In the genomic region with DNA sequence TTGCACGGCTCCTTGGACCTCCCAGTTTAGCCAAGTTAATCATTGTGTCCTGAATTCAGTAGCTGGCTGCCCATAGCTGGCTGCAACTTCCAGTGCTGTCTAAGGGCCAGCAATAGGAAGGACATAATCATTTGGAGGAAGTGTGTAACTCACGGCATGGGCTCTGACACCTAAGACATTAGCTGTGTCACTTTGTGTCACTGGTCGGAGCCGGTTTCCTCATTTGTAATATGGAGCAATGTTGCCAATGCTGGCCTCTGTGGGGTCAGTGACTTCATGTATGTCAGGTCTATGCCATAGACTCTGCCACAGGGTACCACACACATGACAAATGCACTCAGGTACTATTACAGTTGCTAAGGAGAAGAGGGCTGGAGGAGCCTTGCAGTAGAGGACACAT, we compare ENCODE assay signal across 10 mouse cellular contexts. TPM values are rescaled to one million over a fixed set of nuclear protein-coding genes. Genes with fewer than 3 reads are reported as not detected.
DNase-seq lines count a peak whose midpoint lies in the region; ATAC-seq and TF ChIP-seq lines count a peak whose summit lies in the region.
"Had no signal": no experiment of that assay in that cellular context is flagged by ENCODE, and none has a peak within 500 bp of the region (broad histone marks: within the 10 kb centered on the region; RNA-seq: fewer than 3 reads in every experiment).

No protein-coding gene starts in this region.

- no peak overlapping the region for H3K27ac ChIP-seq in heart, embryonic 11.5 days (ENCODE audit: low read depth, low read length)
- H3K27ac ChIP-seq in ES-Bruce4 (ENCODE audit: insufficient read depth, low read length), result no peak overlapping the region
- H3K27ac ChIP-seq in hindbrain, embryonic 10.5 days, result no peak overlapping the region

- WGBS in heart, embryonic 11.5 days (ENCODE audit: insufficient replicate concordance), result 89% methylated on average over 4 of the region's 4 CpGs
- WGBS in hindbrain, embryonic 10.5 days, result 93% methylated on average over 4 of the region's 4 CpGs

- peaks cover 19% of the 10 kb centered on the region for H3K4me1 ChIP-seq in heart, embryonic 11.5 days (ENCODE audit: control insufficient read depth, insufficient read depth, low read length)
- H3K4me1 ChIP-seq in ES-Bruce4 (ENCODE audit: control insufficient read depth, insufficient read depth, low read length), result no peaks in the 10 kb centered on the region
- H3K4me1 ChIP-seq in hindbrain, embryonic 10.5 days (replicated peaks), result peaks cover 47% of the 10 kb centered on the region
- H3K4me1 ChIP-seq in megakaryocyte, embryonic 14.5 days, result peaks cover 53% of the 10 kb centered on the region

- H3K4me3 ChIP-seq in heart, embryonic 11.5 days (ENCODE audit: low read depth, low read length), result no peak overlapping the region
- H3K4me3 ChIP-seq in ES-Bruce4 (ENCODE audit: low read depth, low read length), result peak overlapping the region; percentile 89
- H3K4me3 ChIP-seq in hindbrain, embryonic 10.5 days, result peak overlapping the region; percentile 98
- peak overlapping the region; percentile 99 for H3K4me3 ChIP-seq in megakaryocyte, embryonic 14.5 days (replicated peaks)

- DNase-seq in heart, adult 18-20 months, result no peak
- no peak for DNase-seq in hindbrain, embryonic 10.5 days (ENCODE audit: low spot score)
- DNase-seq in thymus, postnatal 36 days, result no peak
- no peak for DNase-seq in cerebellum, postnatal 25 days
- no peak for DNase-seq in retina, postnatal 1 day
- DNase-seq: cerebellum, postnatal 36 days had no signal

- TF ChIP-seq EP300 in ES-Bruce4 (IDR thresholded peaks at IDR 0.05; ENCODE audit: insufficient read depth, low read depth, low read length), result no peak

- H3K4me2 ChIP-seq in heart, embryonic 11.5 days, result no peak overlapping the region; the same call in 1 of the 2 replicates

- peaks cover 16% of the 10 kb centered on the region for H3K36me3 ChIP-seq in heart, embryonic 11.5 days (ENCODE audit: control insufficient read depth, insufficient read depth, low read length)
- peaks cover 34% of the 10 kb centered on the region for H3K36me3 ChIP-seq in ES-Bruce4 (ENCODE audit: control insufficient read depth, insufficient read depth, low read length, poor library complexity, severe bottlenecking)
- peaks cover 60% of the 10 kb centered on the region for H3K36me3 ChIP-seq in hindbrain, embryonic 10.5 days
- peaks cover 67% of the 10 kb centered on the region for H3K36me3 ChIP-seq in megakaryocyte, embryonic 14.5 days (replicated peaks; ENCODE audit: low read length)

- H3K27me3 ChIP-seq in heart, embryonic 11.5 days (ENCODE audit: control insufficient read depth, insufficient read depth, low read length), result no peaks in the 10 kb centered on the region
- no peaks in the 10 kb centered on the region for H3K27me3 ChIP-seq in ES-Bruce4 (ENCODE audit: control insufficient read depth, insufficient read depth, low read length, poor library complexity, severe bottlenecking)
- no peaks in the 10 kb centered on the region for H3K27me3 ChIP-seq in hindbrain, embryonic 10.5 days (ENCODE audit: insufficient read depth, poor library complexity, severe bottlenecking)
- H3K27me3 ChIP-seq in megakaryocyte, embryonic 14.5 days (replicated peaks), result no peaks in the 10 kb centered on the region

- TF ChIP-seq CTCF in ES-Bruce4 (IDR thresholded peaks at IDR 0.05; ENCODE audit: low read depth, low read length), result no peak

- peak overlapping the region; percentile 90 for H3K9ac ChIP-seq in heart, embryonic 11.5 days (ENCODE audit: low read depth, low read length)
- peak overlapping the region; percentile 93 for H3K9ac ChIP-seq in ES-Bruce4 (ENCODE audit: low read depth, poor library complexity, severe bottlenecking)

- ATAC-seq in heart, embryonic 11.5 days (replicated peaks; ENCODE audit: insufficient number of reproducible peaks, low FRiP score, low TSS enrichment), result no peak
- ATAC-seq: CD4-positive, CD25-positive, alpha-beta regulatory T cell, adult 4 months had no signal

- no peaks in the 10 kb centered on the region for H3K9me3 ChIP-seq in heart, embryonic 11.5 days (replicated peaks; ENCODE audit: control insufficient read depth, low read length)
- H3K9me3 ChIP-seq in ES-Bruce4 (replicated peaks; ENCODE audit: control insufficient read depth, insufficient read depth, low read length, poor library complexity, severe bottlenecking), result no peaks in the 10 kb centered on the region
- no peaks in the 10 kb centered on the region for H3K9me3 ChIP-seq in hindbrain, embryonic 10.5 days
- no peaks in the 10 kb centered on the region for H3K9me3 ChIP-seq in megakaryocyte, embryonic 14.5 days

- TF ChIP-seq POLR2A in ES-Bruce4 (IDR thresholded peaks at IDR 0.05; ENCODE audit: insufficient read depth, low read length), result no peak

RNA-seq across cellular contexts. Expression of a gene that starts 1.1 kb away (rescaled TPM):
- 131 and 158 TPM in 2 replicates for polyA plus RNA-seq in heart, embryonic 11.5 days (2014; fragmentation: Nextera tagmentation; extraction: Ambion mirVana)
- 10 to 100 TPM; 66.0 to 72.2 TPM for total RNA-seq in heart, adult 18-20 months (2021)
- 114 and 117 TPM in 2 replicates for polyA plus RNA-seq in ES-Bruce4 (2011; ENCODE audit: insufficient read depth, insufficient read length, low read depth, missing spikeins)
- polyA plus RNA-seq in hindbrain, embryonic 10.5 days (2016; fragmentation: Nextera tagmentation; extraction: Ambion mirVana), result 131 and 166 TPM in 2 replicates
- polyA plus RNA-seq in megakaryocyte, embryonic 14.5 days (2012; ENCODE audit: insufficient read depth, low replicate concordance), result 796 and 1,818 TPM in 2 replicates

RNA-seq across cellular contexts. Expression of a gene that starts 1.1 kb away (rescaled TPM):
- polyA plus RNA-seq in heart, embryonic 11.5 days (2014; fragmentation: Nextera tagmentation; extraction: Ambion mirVana), result 6.7 and 7.4 TPM in 2 replicates
- total RNA-seq in heart, adult 18-20 months (2021), result 10 to 100 TPM; 15.1 to 15.9 TPM
- polyA plus RNA-seq in ES-Bruce4 (2011; ENCODE audit: insufficient read depth, insufficient read length, low read depth, missing spikeins), result 14.7 and 17.0 TPM in 2 replicates
- polyA plus RNA-seq in hindbrain, embryonic 10.5 days (2016; fragmentation: Nextera tagmentation; extraction: Ambion mirVana), result 11.5 TPM in 2 replicates
- 8.5 and 10.1 TPM in 2 replicates for polyA plus RNA-seq in megakaryocyte, embryonic 14.5 days (2012; ENCODE audit: insufficient read depth, low replicate concordance)

RNA-seq across cellular contexts. Expression of a gene that starts 21.6 kb away (rescaled TPM):
- 12.1 and 13.2 TPM in 2 replicates for polyA plus RNA-seq in heart, embryonic 11.5 days (2014; fragmentation: Nextera tagmentation; extraction: Ambion mirVana)
- 10 to 100 TPM; 15.0 to 17.3 TPM for total RNA-seq in heart, adult 18-20 months (2021)
- polyA plus RNA-seq in ES-Bruce4 (2011; ENCODE audit: insufficient read depth, insufficient read length, low read depth, missing spikeins), result 7.9 and 9.0 TPM in 2 replicates
- 21.3 and 27.4 TPM in 2 replicates for polyA plus RNA-seq in hindbrain, embryonic 10.5 days (2016; fragmentation: Nextera tagmentation; extraction: Ambion mirVana)
- 28.4 and 135 TPM in 2 replicates for polyA plus RNA-seq in megakaryocyte, embryonic 14.5 days (2012; ENCODE audit: insufficient read depth, low replicate concordance)
